Mouse (Mus musculus): ENCODE measurements around the gene Asrgl1. TPM values are rescaled to one million over a fixed set of nuclear protein-coding genes. Genes with fewer than 3 reads are reported as not detected.

Asrgl1 gene
- total RNA-seq, 2 experiments from 2014 or later, result 11.1 to 14.2 TPM

GRCm38 (mm10) chr19:9071456-9072156 is 63.8 kb downstream of the Asrgl1 start:
- DNase-seq, result peak; percentile 57

- DNase-seq, result no peak
Measured at GRCm38 (mm10) chr19:9070316-9070715, 65.1 kb downstream of the Asrgl1 start.

GRCm38 (mm10) chr19:9069687-9070307 is 65.6 kb downstream of the Asrgl1 start:
- DNase-seq, result no peak

- no peak for DNase-seq
Measured at GRCm38 (mm10) chr19:9067292-9067691, 68.1 kb downstream of the Asrgl1 start.

GRCm38 (mm10) chr19:9065621-9066561 is 69.5 kb downstream of the Asrgl1 start:
- DNase-seq, result no peak

GRCm38 (mm10) chr19:9063831-9064230 is 71.6 kb downstream of the Asrgl1 start:
- DNase-seq, result no peak

GRCm38 (mm10) chr19:9062822-9063221 is 72.6 kb downstream of the Asrgl1 start:
- DNase-seq, result no peak

- peak; percentile 26 for DNase-seq
Measured at GRCm38 (mm10) chr19:9061221-9061893, 74.1 kb downstream of the Asrgl1 start.

GRCm38 (mm10) chr19:9060103-9060502 is 75.3 kb downstream of the Asrgl1 start:
- no peak for DNase-seq

Other genes starting within 250 kb of the Asrgl1 start
- 10 to 100 TPM; 25.6 to 29.6 TPM for gene 1810009A15Rik, start 246.8 kb downstream of the Asrgl1 start, total RNA-seq (2021)
- gene Gm49416, start 246.7 kb downstream of the Asrgl1 start, total RNA-seq (2021), result 1 to 10 TPM in 1 of 2 experiments, not detected in 1; 3.3 TPM
- gene Ints5, start 242.6 kb downstream of the Asrgl1 start, total RNA-seq (2021), result 10 to 100 TPM; 10.7 to 14.6 TPM
- 10 to 100 TPM; 42.1 to 58.8 TPM for gene Ganab, start 237.6 kb downstream of the Asrgl1 start, total RNA-seq (2021)
- gene B3gat3, start 215.3 kb downstream of the Asrgl1 start, total RNA-seq (2021), result 10 to 100 TPM; 23.4 to 27.6 TPM
- gene Rom1, start 206.3 kb downstream of the Asrgl1 start, total RNA-seq (2021), result 1 to 10 TPM; 4.2 to 5.6 TPM
- 10 to 100 TPM; 11.7 to 15.9 TPM for gene Eml3, start 206.1 kb downstream of the Asrgl1 start, total RNA-seq (2021)
- 10 to 100 TPM; 37.7 to 49.7 TPM for gene Mta2, start 193.8 kb downstream of the Asrgl1 start, total RNA-seq (2021)
- 10 to 100 TPM in 1 of 2 experiments, 1 to 10 TPM in 1; 9.1 to 11.2 TPM for gene Tut1, start 181.8 kb downstream of the Asrgl1 start, total RNA-seq (2021)
- 100 to 1,000 TPM; 640 to 671 TPM for gene Eef1g, start 168.6 kb downstream of the Asrgl1 start, total RNA-seq (2021)
- 100 to 1,000 TPM; 235 to 267 TPM for gene Ahnak, start 146.4 kb downstream of the Asrgl1 start, total RNA-seq (2021)
- under 1 TPM in 1 of 2 experiments, not detected in 1; 0.63 TPM for gene Scgb1a1, start 47.7 kb downstream of the Asrgl1 start, total RNA-seq (2021)

Measured in gastrocnemius, postnatal 10 days (tissue).